Mouse (Mus musculus) effector memory CD4-positive, alpha-beta T cell, adult 5 months (primary cell): ENCODE data around the gene Parp11. TPM values are rescaled to one million over a fixed set of nuclear protein-coding genes. Genes with fewer than 3 reads are reported as not detected.

ENCODE experiments used
- polyA plus RNA-seq: library from polyadenylated mRNA; unstranded; fragments of 100-300 nt; shearing (Covaris generic); gene quantifications from one replicate; pipeline ENCODE4 v1.2.1, GENCODE M21; 2017

The Parp11 gene
- polyA plus RNA-seq = 17.1 TPM

DNA sequence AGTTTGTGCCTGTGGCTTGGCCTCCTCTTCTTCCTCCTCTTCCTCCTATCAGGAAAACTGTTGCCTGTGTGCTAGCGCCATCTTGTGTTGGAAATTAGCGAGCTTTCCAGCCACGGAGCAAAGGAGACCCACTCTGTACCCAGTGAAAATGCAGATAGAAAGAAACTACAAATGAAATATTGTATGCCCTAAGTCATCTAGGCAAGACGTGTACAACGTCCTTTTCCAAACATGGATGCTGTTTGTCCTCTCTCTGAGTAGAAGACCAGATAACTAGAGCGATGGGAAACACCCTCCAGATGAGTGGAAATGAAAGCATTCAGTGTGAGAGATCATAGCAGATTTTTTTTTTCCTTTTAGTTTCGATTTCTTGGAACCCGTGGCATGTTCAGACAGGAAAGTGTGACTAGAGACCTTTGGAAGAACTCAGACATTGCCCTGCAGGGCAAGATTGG is at the start of gene Parp11:
Gene Parp11, plus strand, starts transcription at position 405 of the 455 bp plus-strand sequence.

Other genes starting within 250 kb of the Parp11 start
- gene Cracr2a, start 114.5 kb downstream of the Parp11 start, polyA plus RNA-seq = 15.2 TPM